Mouse (Mus musculus) MEL (cell line): ENCODE results near the gene Alg9. TPM values are rescaled to one million over a fixed set of nuclear protein-coding genes. Genes with fewer than 3 reads are reported as not detected.

Experiments used
- DNase-seq: peaks from one replicate; pipeline ENCODE4 v3.0.0; 2011; ENCODE audit warnings: low read depth, low spot score
- H3K27ac ChIP-seq: 2 replicates; pipeline ENCODE4 v1.5.1; 2012; ENCODE audit warnings: low read depth, mild to moderate bottlenecking, control low read depth, low read length, moderate library complexity; ENCODE audit not compliant: control insufficient read depth
- H3K27me3 ChIP-seq, 2 experiments: fragments of 150-350 bp in 1 of 2; sonication (generic) in 1 of 2; 2 replicates each; pipeline ENCODE4 v1.6.1; 2012; ENCODE audit warnings: low read length in 2 of 2, mild to moderate bottlenecking in 2 of 2, improper control_type of control experiment in 1 of 2, moderate library complexity in 1 of 2; ENCODE audit not compliant: insufficient read depth in 2 of 2, control insufficient read depth in 1 of 2
- H3K36me3 ChIP-seq, 2 experiments: 2 replicates each; pipeline ENCODE4 v1.6.1; 2012 to 2014; ENCODE audit warnings: low read length in 2 of 2, improper control_type of control experiment in 1 of 2, inconsistent platforms in 1 of 2, mild to moderate bottlenecking in 1 of 2; ENCODE audit not compliant: insufficient read depth in 2 of 2, control insufficient read depth in 1 of 2
- H3K4me1 ChIP-seq, 2 experiments: fragments of 150-350 bp in 1 of 2; sonication (generic) in 1 of 2; 2 replicates each; pipeline ENCODE4 v1.6.1; 2012; ENCODE audit warnings: low read length in 2 of 2, improper control_type of control experiment in 1 of 2, mild to moderate bottlenecking in 1 of 2; ENCODE audit not compliant: insufficient read depth in 2 of 2, control insufficient read depth in 1 of 2
- H3K4me3 ChIP-seq, 2 experiments: fragments of 150-350 bp in 1 of 2; sonication (generic) in 1 of 2; 2 replicates each; pipeline ENCODE4 v1.5.1; 2012; ENCODE audit warnings: low read depth in 2 of 2, low read length in 2 of 2, mild to moderate bottlenecking in 2 of 2, moderate library complexity in 2 of 2, control low read depth in 1 of 2, improper control_type of control experiment in 1 of 2; ENCODE audit not compliant: control insufficient read depth in 1 of 2, insufficient read depth in 1 of 2
- H3K79me2 ChIP-seq: 2 replicates; pipeline ENCODE4 v1.6.1; 2012; ENCODE audit warnings: mild to moderate bottlenecking, low read length, moderate library complexity; ENCODE audit not compliant: control insufficient read depth, poor library complexity, insufficient read depth
- H3K9ac ChIP-seq: 2 replicates; pipeline ENCODE4 v1.6.1; 2012; ENCODE audit warnings: low read depth, mild to moderate bottlenecking, control low read depth, low read length, moderate library complexity; ENCODE audit not compliant: control insufficient read depth, poor library complexity, severe bottlenecking
- H3K9me3 ChIP-seq: fragments of 150-350 bp; sonication (generic); replicated peaks from 2 replicates; pipeline ENCODE4 v1.6.1; 2012; ENCODE audit warnings: mild to moderate bottlenecking, low read length, improper control_type of control experiment, moderate library complexity; ENCODE audit not compliant: insufficient read depth
- BHLHE40 ChIP-seq: IDR thresholded peaks from 2 replicates; pipeline ENCODE4 v1.6.1; 2012; ENCODE audit warnings: low read depth, mild to moderate bottlenecking, inconsistent platforms, low read length, improper control_type of control experiment, borderline replicate concordance
- CHD2 ChIP-seq: IDR thresholded peaks from 2 replicates; pipeline ENCODE4 v1.6.1; 2011; ENCODE audit warnings: low read length, improper control_type of control experiment
- EP300 ChIP-seq, 2 experiments: IDR thresholded peaks; 2 replicates each; pipeline ENCODE4 v1.6.1; 2011; ENCODE audit warnings: improper control_type of control experiment in 2 of 2, low read length in 2 of 2, low read depth in 1 of 2, mild to moderate bottlenecking in 1 of 2
- ETS1 ChIP-seq: IDR thresholded peaks from 2 replicates; pipeline ENCODE4 v1.6.1; 2012; ENCODE audit warnings: low read depth, mild to moderate bottlenecking, inconsistent platforms, low read length, improper control_type of control experiment, moderate library complexity
- GATA1 ChIP-seq: IDR thresholded peaks from 2 replicates; pipeline ENCODE4 v1.6.1; 2011; ENCODE audit warnings: low read depth, low read length, improper control_type of control experiment
- HCFC1 ChIP-seq: IDR thresholded peaks from 2 replicates; pipeline ENCODE4 v1.6.1; 2012; ENCODE audit warnings: low read depth, mild to moderate bottlenecking, inconsistent platforms, low read length, improper control_type of control experiment, moderate library complexity
- KAT2A ChIP-seq: conservative IDR thresholded peaks from 2 replicates; pipeline ENCODE4 v1.6.1; 2012; ENCODE audit warnings: low read depth, low read length, improper control_type of control experiment, inconsistent platforms
- MAFK ChIP-seq: IDR thresholded peaks from 2 replicates; pipeline ENCODE4 v1.6.1; 2011; ENCODE audit warnings: low read depth, mild to moderate bottlenecking, low read length, improper control_type of control experiment, borderline replicate concordance
- MAZ ChIP-seq: IDR thresholded peaks from 2 replicates; pipeline ENCODE4 v1.6.1; 2012; ENCODE audit warnings: low read depth, mild to moderate bottlenecking, inconsistent platforms, low read length, improper control_type of control experiment
- MEF2A ChIP-seq: IDR thresholded peaks from 2 replicates; pipeline ENCODE4 v1.6.1; 2014; ENCODE audit warnings: low read depth, mild to moderate bottlenecking, inconsistent platforms, low read length, improper control_type of control experiment; ENCODE audit not compliant: poor library complexity, insufficient replicate concordance, severe bottlenecking; ENCODE audit errors: extremely low read depth
- MXI1 ChIP-seq: IDR thresholded peaks from 2 replicates; pipeline ENCODE4 v1.6.1; 2011; ENCODE audit warnings: mild to moderate bottlenecking, low read depth, low read length, improper control_type of control experiment
- MYB ChIP-seq: IDR thresholded peaks from 2 replicates; pipeline ENCODE4 v1.6.1; 2011; ENCODE audit warnings: mild to moderate bottlenecking, low read depth, low read length, improper control_type of control experiment
- MYC ChIP-seq: IDR thresholded peaks from 2 replicates; pipeline ENCODE4 v1.6.1; 2011; ENCODE audit warnings: low read depth, mild to moderate bottlenecking, low read length, improper control_type of control experiment, moderate library complexity
- NELFE ChIP-seq: IDR thresholded peaks from 2 replicates; pipeline ENCODE4 v1.6.1; 2011; ENCODE audit warnings: low read depth, low read length, improper control_type of control experiment
- NRF1 ChIP-seq: IDR thresholded peaks from 2 replicates; pipeline ENCODE4 v1.6.1; 2014; ENCODE audit warnings: low read depth, mild to moderate bottlenecking, inconsistent platforms, low read length, improper control_type of control experiment, moderate library complexity; ENCODE audit not compliant: poor library complexity, insufficient read depth, severe bottlenecking
- POLR2AphosphoS5 ChIP-seq: IDR thresholded peaks from 2 replicates; pipeline ENCODE4 v1.6.1; 2012; ENCODE audit warnings: low read depth, borderline replicate concordance, mild to moderate bottlenecking, inconsistent platforms, low read length, moderate library complexity, mixed read lengths
- RAD21 ChIP-seq: IDR thresholded peaks from 2 replicates; pipeline ENCODE4 v1.6.1; 2011; ENCODE audit warnings: mild to moderate bottlenecking, low read depth, low read length, improper control_type of control experiment
- SIN3A ChIP-seq: IDR thresholded peaks from 2 replicates; pipeline ENCODE4 v1.6.1; 2012; ENCODE audit warnings: low read length, improper control_type of control experiment, inconsistent platforms
- SMC3 ChIP-seq: IDR thresholded peaks from 2 replicates; pipeline ENCODE4 v1.6.1; 2011; ENCODE audit warnings: low read depth, low read length, improper control_type of control experiment
- TCF12 ChIP-seq: IDR thresholded peaks from 2 replicates; pipeline ENCODE4 v1.6.1; 2014; ENCODE audit warnings: low read depth, mild to moderate bottlenecking, inconsistent platforms, low read length, improper control_type of control experiment, moderate library complexity
- ZC3H11A ChIP-seq: IDR thresholded peaks from 2 replicates; pipeline ENCODE4 v1.6.1; 2012; ENCODE audit warnings: low read depth, mild to moderate bottlenecking, inconsistent platforms, low read length, improper control_type of control experiment
- ZKSCAN1 ChIP-seq: IDR thresholded peaks from 2 replicates; pipeline ENCODE4 v1.6.1; 2012; ENCODE audit warnings: low read depth, mild to moderate bottlenecking, inconsistent platforms, low read length, improper control_type of control experiment, moderate library complexity
- ZMIZ1 ChIP-seq: IDR thresholded peaks from 2 replicates; pipeline ENCODE4 v1.6.1; 2012; ENCODE audit warnings: low read depth, mild to moderate bottlenecking, inconsistent platforms, low read length, improper control_type of control experiment, moderate library complexity
- polyA plus RNA-seq, 2 experiments: library from polyadenylated mRNA; stranded (reverse) in 1 of 2; unstranded in 1 of 2; fragments of >175 nt in 1 of 2; fragments of >200 nt in 1 of 2; gene quantifications; 2 replicates each; pipeline versions ENCODE4 v1.2.1 to v1.2.4; 2012; ENCODE audit warnings: low replicate concordance in 2 of 2, low read depth in 1 of 2; ENCODE audit not compliant: insufficient read length in 2 of 2, insufficient read depth in 1 of 2, missing spikeins in 1 of 2
- total RNA-seq: library from RNA; depleted of rRNA; stranded (reverse); fragments of 300-350 nt; gene quantifications from 2 replicates; pipeline ENCODE4 v1.2.3, GENCODE M21; 2012

The Alg9 gene
- total and polyA plus RNA-seq, 3 experiments: 23.3 to 46.7 TPM; not detected in 1

- no peak overlapping the region for H3K27ac ChIP-seq
- no peak overlapping the region for H3K9ac ChIP-seq
- no peaks in the 10 kb centered on the region for H3K4me1 ChIP-seq
- H3K36me3 ChIP-seq: no peaks in the 10 kb centered on the region
- TF ChIP-seq BHLHE40 (no peak), GATA1 (no peak), TCF12 (no peak), SIN3A (no peak)
- no peaks in the 10 kb centered on the region for H3K9me3 ChIP-seq
- H3K4me3 ChIP-seq: no peak overlapping the region
- no peaks in the 10 kb centered on the region for H3K79me2 ChIP-seq
- no peaks in the 10 kb centered on the region for H3K27me3 ChIP-seq
- DNase-seq: no peak
Measured at GRCm38 (mm10) chr9:50833786-50834185, 59.0 kb downstream of the Alg9 start.

GRCm38 (mm10) chr9:50835068-50835705, 60.4 kb downstream of the Alg9 start:
- TF ChIP-seq ZKSCAN1 (no peak), RAD21 (no peak), MAFK (no peak), CHD2 (no peak), EP300 (IDR thresholded peaks at IDR 0.05; ENCODE audit: low read depth in 1 of 2, low read length in 2 of 2) (no peak), HCFC1 (no peak), POLR2AphosphoS5 (no peak), TCF12 (no peak), MYB (no peak), MAZ (no peak), SMC3 (no peak), ZC3H11A (no peak), MXI1 (no peak)
- no peaks in the 10 kb centered on the region for H3K27me3 ChIP-seq
- H3K9ac ChIP-seq: no peak overlapping the region
- no peaks in the 10 kb centered on the region for H3K79me2 ChIP-seq
- H3K36me3 ChIP-seq: no peaks in the 10 kb centered on the region
- no peaks in the 10 kb centered on the region for H3K9me3 ChIP-seq
- peaks cover 0 to under 1% of the 10 kb centered on the region in 2 experiments; a peak in 1 of 4 replicates for H3K4me1 ChIP-seq
- H3K27ac ChIP-seq: no peak overlapping the region
- H3K4me3 ChIP-seq: no peak overlapping the region
- no peak for DNase-seq

GRCm38 (mm10) chr9:50836097-50836496, 61.3 kb downstream of the Alg9 start:
- H3K4me1 ChIP-seq: peaks cover 0 to 7% of the 10 kb centered on the region in 2 experiments; a peak in 2 of 4 replicates
- no peak for DNase-seq
- no peaks in the 10 kb centered on the region for H3K27me3 ChIP-seq
- no peak overlapping the region for H3K27ac ChIP-seq
- peaks cover 0 to 3% of the 10 kb centered on the region in 2 experiments; a peak in 1 of 4 replicates for H3K36me3 ChIP-seq
- no peak overlapping the region for H3K4me3 ChIP-seq
- TF ChIP-seq SMC3 (no peak), NRF1 (no peak), POLR2AphosphoS5 (no peak), KAT2A (no peak), ZMIZ1 (no peak), BHLHE40 (no peak), TCF12 (no peak), SIN3A (no peak), ETS1 (no peak), MEF2A (no peak), MYC (no peak), NELFE (no peak)
- H3K79me2 ChIP-seq: no peaks in the 10 kb centered on the region
- H3K9ac ChIP-seq: no peak overlapping the region
- no peaks in the 10 kb centered on the region for H3K9me3 ChIP-seq
